Mouse (Mus musculus): ENCODE measurements around the gene Cetn4. TPM values are rescaled to one million over a fixed set of nuclear protein-coding genes. Genes with fewer than 3 reads are reported as not detected.
A peak's percentile ranks its signal among the peaks of the same experiment; 100 is the strongest.

The Cetn4 gene
- polyA plus RNA-seq (2012; rRNA removed) = 2.3 and 2.8 TPM in 2 replicates

- TF ChIP-seq CTCF (IDR thresholded peaks at IDR 0.05; ENCODE audit: borderline replicate concordance, extremely low read depth, insufficient read depth, insufficient read length) (no peak), POLR2A (IDR thresholded peaks at IDR 0.05; ENCODE audit: borderline replicate concordance, extremely low read depth, insufficient read depth, insufficient read length, poor library complexity, severe bottlenecking) (peak; percentile 68; the same call in 1 of the 2 replicates)
These were observed at the start of gene Cetn4, which contains the start of gene Bbs12 for GRCm38 (mm10) chr3:37312370-37312941. Gene Cetn4 (minus strand): TSS chr3:37312708. Gene Bbs12 (plus strand): TSS chr3:37312554.

GRCm38 (mm10) chr3:37360729-37361128 is 48.2 kb upstream of the Cetn4 start:
- TF ChIP-seq CTCF (IDR thresholded peaks at IDR 0.05; ENCODE audit: borderline replicate concordance, extremely low read depth, insufficient read depth, insufficient read length) = no peak
- TF ChIP-seq POLR2A (IDR thresholded peaks at IDR 0.05; ENCODE audit: borderline replicate concordance, extremely low read depth, insufficient read depth, insufficient read length, poor library complexity, severe bottlenecking) = no peak
- DNase-seq (ENCODE audit: low read depth) = no peak

More at GRCm38 (mm10) chr3:37312370-37312941, at the start of gene Cetn4, which contains the start of gene Bbs12:
- peak; percentile 99 for DNase-seq (ENCODE audit: low read depth)

DNA sequence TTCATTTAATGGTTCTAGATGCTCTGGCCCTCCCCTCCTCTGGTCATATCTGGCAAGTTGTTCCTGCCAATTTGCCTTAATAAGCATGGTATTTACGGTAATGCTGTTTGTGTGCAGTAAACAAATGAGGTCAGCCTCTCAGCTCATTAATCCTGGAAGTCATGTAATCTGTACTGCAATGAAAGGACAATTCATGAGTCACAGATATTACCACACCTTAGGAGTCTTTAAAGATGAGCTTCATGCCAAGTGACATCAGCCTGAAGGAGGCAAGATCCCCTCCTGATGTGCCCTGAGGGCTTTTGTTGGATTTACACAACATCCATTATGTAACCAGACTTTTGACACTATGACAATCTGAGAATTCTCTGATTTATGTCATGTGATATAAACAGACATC is 42.2 kb upstream of the Cetn4 start:
- TF ChIP-seq CTCF (IDR thresholded peaks at IDR 0.05; ENCODE audit: borderline replicate concordance, extremely low read depth, insufficient read depth, insufficient read length) (no peak), POLR2A (IDR thresholded peaks at IDR 0.05; ENCODE audit: borderline replicate concordance, extremely low read depth, insufficient read depth, insufficient read length, poor library complexity, severe bottlenecking) (no peak)
- DNase-seq (ENCODE audit: low read depth) = no peak

- no peak for TF ChIP-seq CTCF (IDR thresholded peaks at IDR 0.05; ENCODE audit: borderline replicate concordance, extremely low read depth, insufficient read depth, insufficient read length)
- no peak for TF ChIP-seq POLR2A (IDR thresholded peaks at IDR 0.05; ENCODE audit: borderline replicate concordance, extremely low read depth, insufficient read depth, insufficient read length, poor library complexity, severe bottlenecking)
- no peak for DNase-seq (ENCODE audit: low read depth)
These were observed 41.5 kb upstream of the Cetn4 start for GRCm38 (mm10) chr3:37353951-37354481.

DNA sequence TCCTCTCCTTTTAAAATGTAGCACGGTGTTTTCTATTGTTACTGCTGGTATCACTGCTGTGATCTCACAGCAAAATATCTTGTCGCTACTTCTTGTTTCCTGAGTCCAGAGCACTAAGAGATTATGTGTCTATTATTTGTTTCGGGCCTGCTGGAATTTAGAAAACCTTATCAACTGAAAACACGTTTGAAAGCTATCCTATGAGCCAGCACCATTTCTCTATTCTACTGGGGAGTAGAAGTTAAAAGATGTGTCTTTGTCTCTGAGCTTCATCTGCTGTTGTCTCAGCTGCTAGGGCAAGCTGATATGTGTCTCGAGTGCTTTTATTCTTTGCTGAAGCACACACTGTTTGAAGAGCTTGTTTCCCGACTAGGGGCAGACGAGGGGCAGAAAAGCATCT is 37.9 kb upstream of the Cetn4 start:
- TF ChIP-seq CTCF (IDR thresholded peaks at IDR 0.05; ENCODE audit: borderline replicate concordance, extremely low read depth, insufficient read depth, insufficient read length) = no peak
- TF ChIP-seq POLR2A (IDR thresholded peaks at IDR 0.05; ENCODE audit: borderline replicate concordance, extremely low read depth, insufficient read depth, insufficient read length, poor library complexity, severe bottlenecking) = no peak

DNA sequence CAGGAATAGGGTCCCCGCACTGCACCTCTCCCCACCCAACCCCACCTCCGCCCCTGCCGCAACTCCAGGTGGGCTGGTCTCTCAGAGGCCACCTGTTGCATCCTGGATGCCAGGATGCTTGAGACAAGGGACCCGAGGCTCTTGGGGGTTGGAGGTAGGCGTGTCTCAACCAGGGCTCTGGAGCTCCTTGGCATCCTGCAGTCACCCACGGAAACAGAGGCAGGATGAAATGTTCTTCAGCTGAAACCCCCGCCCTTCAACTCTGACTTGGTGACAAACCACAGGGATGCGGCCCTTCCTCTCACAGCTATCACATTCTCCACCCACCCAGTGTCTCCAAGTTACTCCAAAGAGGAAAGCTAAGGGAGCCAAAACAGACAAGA is 36.6 kb upstream of the Cetn4 start:
- TF ChIP-seq POLR2A (IDR thresholded peaks at IDR 0.05; ENCODE audit: borderline replicate concordance, extremely low read depth, insufficient read depth, insufficient read length, poor library complexity, severe bottlenecking) (no peak), CTCF (IDR thresholded peaks at IDR 0.05; ENCODE audit: borderline replicate concordance, extremely low read depth, insufficient read depth, insufficient read length) (no peak)
- DNase-seq (ENCODE audit: low read depth) = peak; percentile 17

More for the DNA sequence above, 37.9 kb upstream of the Cetn4 start:
- no peak for DNase-seq (ENCODE audit: low read depth)

- peak; percentile 54 for DNase-seq (ENCODE audit: low read depth)
- TF ChIP-seq POLR2A (IDR thresholded peaks at IDR 0.05; ENCODE audit: borderline replicate concordance, extremely low read depth, insufficient read depth, insufficient read length, poor library complexity, severe bottlenecking) (no peak), CTCF (IDR thresholded peaks at IDR 0.05; ENCODE audit: borderline replicate concordance, extremely low read depth, insufficient read depth, insufficient read length) (no peak)
These were observed 36.0 kb upstream of the Cetn4 start, which contains the start of gene Fgf2 for GRCm38 (mm10) chr3:37348221-37349165. Gene Fgf2 (plus strand): TSS chr3:37348346.

GRCm38 (mm10) chr3:37347671-37348070 is 35.2 kb upstream of the Cetn4 start:
- TF ChIP-seq POLR2A (IDR thresholded peaks at IDR 0.05; ENCODE audit: borderline replicate concordance, extremely low read depth, insufficient read depth, insufficient read length, poor library complexity, severe bottlenecking) = no peak
- no peak for TF ChIP-seq CTCF (IDR thresholded peaks at IDR 0.05; ENCODE audit: borderline replicate concordance, extremely low read depth, insufficient read depth, insufficient read length)

DNA sequence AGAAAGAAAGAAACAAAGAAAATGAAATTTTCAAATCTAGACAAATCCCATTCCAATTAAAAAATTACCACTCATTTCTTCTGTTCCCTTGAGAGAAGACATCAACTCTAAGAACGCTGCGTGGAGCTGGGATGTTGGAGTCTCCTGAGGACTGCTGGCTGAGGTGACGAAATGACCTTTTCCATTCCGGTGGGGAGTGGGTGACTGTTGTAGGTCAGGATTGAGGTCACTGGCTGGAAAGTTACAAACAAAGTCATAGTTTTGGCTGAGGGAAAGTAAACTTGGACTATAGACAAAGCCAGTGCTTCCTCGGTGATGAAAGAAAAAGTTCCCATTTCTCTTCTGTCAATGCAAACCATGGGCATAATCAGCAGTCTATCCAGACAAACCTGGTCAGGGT is 30.3 kb upstream of the Cetn4 start:
- TF ChIP-seq POLR2A (IDR thresholded peaks at IDR 0.05; ENCODE audit: borderline replicate concordance, extremely low read depth, insufficient read depth, insufficient read length, poor library complexity, severe bottlenecking) (no peak), CTCF (IDR thresholded peaks at IDR 0.05; ENCODE audit: borderline replicate concordance, extremely low read depth, insufficient read depth, insufficient read length) (no peak)
- no peak for DNase-seq (ENCODE audit: low read depth)

More at GRCm38 (mm10) chr3:37347671-37348070, 35.2 kb upstream of the Cetn4 start:
- no peak for DNase-seq (ENCODE audit: low read depth)

DNA sequence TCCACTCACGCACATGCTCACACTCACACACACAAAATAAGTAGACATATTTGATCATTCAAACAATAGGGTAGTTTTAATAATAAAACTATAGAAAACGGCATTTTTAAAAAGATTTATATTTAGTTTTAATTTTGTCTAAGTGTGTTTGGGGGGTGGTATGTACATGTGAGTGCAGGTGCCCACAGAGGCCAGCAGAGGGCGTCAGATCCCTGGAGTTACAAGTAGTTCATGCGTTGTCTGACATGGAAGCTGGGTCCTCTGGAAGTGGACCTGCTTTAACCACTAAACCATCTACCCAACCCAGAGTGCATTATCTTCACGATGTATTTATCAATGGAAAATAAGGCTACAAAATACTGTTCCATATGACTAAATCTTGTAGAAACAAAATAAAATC is 28.6 kb upstream of the Cetn4 start:
- DNase-seq (ENCODE audit: low read depth) = peak; percentile 30
- peak; percentile 35; the same call in 1 of the 2 replicates for TF ChIP-seq CTCF (IDR thresholded peaks at IDR 0.05; ENCODE audit: borderline replicate concordance, extremely low read depth, insufficient read depth, insufficient read length)
- no peak for TF ChIP-seq POLR2A (IDR thresholded peaks at IDR 0.05; ENCODE audit: borderline replicate concordance, extremely low read depth, insufficient read depth, insufficient read length, poor library complexity, severe bottlenecking)

- DNase-seq (ENCODE audit: low read depth) = no peak
- TF ChIP-seq CTCF (IDR thresholded peaks at IDR 0.05; ENCODE audit: borderline replicate concordance, extremely low read depth, insufficient read depth, insufficient read length) (no peak), POLR2A (IDR thresholded peaks at IDR 0.05; ENCODE audit: borderline replicate concordance, extremely low read depth, insufficient read depth, insufficient read length, poor library complexity, severe bottlenecking) (no peak)
These were observed 21.5 kb upstream of the Cetn4 start for GRCm38 (mm10) chr3:37334053-37334452.
